Mouse (Mus musculus): ENCODE results near the gene Cfap100. TPM values are rescaled to one million over a fixed set of nuclear protein-coding genes. Genes with fewer than 3 reads are reported as not detected.
A peak's percentile ranks its signal among the peaks of the same experiment; 100 is the strongest.

Cfap100 gene
- total RNA-seq, 2 experiments from 2014 or later = 0.29 to 0.84 TPM

DNA sequence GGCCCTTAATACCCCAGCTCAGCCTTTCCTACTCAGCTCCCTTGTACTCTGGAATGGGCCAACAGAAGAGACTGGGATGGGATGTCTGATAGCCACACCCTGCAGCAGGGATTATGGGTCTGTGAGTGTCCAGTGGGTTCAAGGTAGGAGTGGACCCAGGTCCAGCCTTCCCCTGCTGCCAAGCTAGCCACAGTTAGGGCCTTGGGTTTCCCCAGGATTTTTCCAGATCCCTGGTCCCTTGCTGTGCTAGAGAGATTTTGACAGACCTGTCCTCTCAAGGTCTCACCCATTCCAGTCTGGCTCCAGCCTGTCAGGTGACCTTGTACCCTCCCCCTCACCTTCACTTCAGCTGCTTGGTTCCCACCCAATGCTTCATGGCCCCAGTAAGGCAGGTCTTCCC is 20.0 kb downstream of the Cfap100 start:
- intact Hi-C loops (cut with DNase I; ENCODE audit: low total_unique reads) = no loop called here
- no peak for DNase-seq

DNA sequence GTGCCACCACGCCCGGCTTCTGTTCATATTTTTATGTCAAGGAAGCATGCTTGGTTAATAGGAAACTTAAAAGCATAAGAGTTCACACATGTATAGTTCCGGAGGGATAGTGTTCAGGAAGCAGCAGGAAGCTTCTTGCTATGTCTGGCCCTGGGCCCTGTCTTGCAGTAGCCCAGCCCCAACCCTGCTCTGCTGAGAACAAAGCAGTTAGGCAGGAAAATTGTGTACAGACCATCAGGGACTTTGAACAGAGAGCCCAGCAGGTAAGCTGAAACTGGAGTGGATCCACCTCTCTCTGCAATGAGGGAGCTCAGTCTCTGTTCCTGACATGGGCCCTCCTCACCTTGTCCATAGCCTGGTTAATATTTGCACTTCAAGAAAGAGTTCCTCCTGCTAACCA is 31.3 kb downstream of the Cfap100 start:
- intact Hi-C loops (cut with DNase I; ENCODE audit: low total_unique reads) = no loop called here
- no peak for DNase-seq

DNA sequence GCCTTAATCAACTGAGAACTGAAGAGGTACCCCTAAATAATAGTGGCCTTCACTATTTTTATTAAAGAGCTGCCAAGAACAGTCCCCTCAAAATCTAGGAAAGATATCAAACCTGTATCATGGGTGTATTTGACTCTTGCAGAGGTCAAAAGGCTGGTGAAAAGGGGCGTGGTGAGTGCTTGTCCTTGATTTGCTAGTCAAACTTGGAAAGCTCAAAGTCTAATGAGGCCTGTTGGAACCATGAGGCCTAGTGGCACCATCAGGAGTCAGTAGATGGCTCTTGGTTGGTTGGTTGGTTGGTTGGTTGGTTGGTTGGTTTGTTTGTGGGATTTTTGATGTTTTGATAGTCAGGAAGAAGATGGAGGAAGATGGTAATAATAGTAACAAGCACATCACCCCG is 32.8 kb downstream of the Cfap100 start:
- intact Hi-C loops (cut with DNase I; ENCODE audit: low total_unique reads) = no loop called here
- DNase-seq = no peak

GRCm38 (mm10) chr6:90393948-90394347 is 34.6 kb downstream of the Cfap100 start:
- intact Hi-C loops (cut with DNase I; ENCODE audit: low total_unique reads) = no loop called here
- no peak for DNase-seq

GRCm38 (mm10) chr6:90390629-90391028 is 38.0 kb downstream of the Cfap100 start:
- intact Hi-C loops (cut with DNase I; ENCODE audit: low total_unique reads) = no loop called here
- no peak for DNase-seq

DNA sequence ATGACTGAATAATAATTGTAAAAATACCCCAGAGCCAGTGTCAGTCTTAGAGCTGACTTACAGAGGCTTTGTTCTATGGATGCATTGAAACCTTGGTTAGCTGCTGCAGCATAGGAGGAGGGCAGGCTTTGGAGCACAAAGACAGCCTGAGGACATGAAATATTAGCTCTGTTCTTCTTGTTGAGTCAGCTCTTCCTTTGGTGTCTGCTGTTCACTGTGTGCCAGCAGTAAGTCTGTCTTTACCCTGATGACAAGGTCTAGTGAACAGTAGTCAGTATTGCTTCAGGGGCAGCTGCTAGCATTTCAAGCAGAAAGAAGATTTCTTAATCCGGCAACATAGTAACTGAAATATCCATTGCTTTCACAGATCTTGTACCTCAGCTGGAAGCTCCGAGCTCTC is 47.1 kb downstream of the Cfap100 start:
- DNase-seq = no peak
- intact Hi-C loops (cut with DNase I; ENCODE audit: low total_unique reads) = no loop called here

GRCm38 (mm10) chr6:90377708-90378107 is 50.9 kb downstream of the Cfap100 start:
- intact Hi-C loops (cut with DNase I; ENCODE audit: low total_unique reads) = no loop called here
- no peak for DNase-seq

GRCm38 (mm10) chr6:90374647-90375046 is 54.0 kb downstream of the Cfap100 start:
- no peak for DNase-seq
- intact Hi-C loops (cut with DNase I; ENCODE audit: low total_unique reads) = no loop called here

- intact Hi-C loops (cut with DNase I; ENCODE audit: low total_unique reads) = loop anchor here (2.0 kb wide), 1 partner anchor 59 kb away; the partner anchor contains the start of gene Cfap100
- DNase-seq = peak; percentile 39
These were observed 58.7 kb downstream of the Cfap100 start for GRCm38 (mm10) chr6:90369725-90370553.

DNA sequence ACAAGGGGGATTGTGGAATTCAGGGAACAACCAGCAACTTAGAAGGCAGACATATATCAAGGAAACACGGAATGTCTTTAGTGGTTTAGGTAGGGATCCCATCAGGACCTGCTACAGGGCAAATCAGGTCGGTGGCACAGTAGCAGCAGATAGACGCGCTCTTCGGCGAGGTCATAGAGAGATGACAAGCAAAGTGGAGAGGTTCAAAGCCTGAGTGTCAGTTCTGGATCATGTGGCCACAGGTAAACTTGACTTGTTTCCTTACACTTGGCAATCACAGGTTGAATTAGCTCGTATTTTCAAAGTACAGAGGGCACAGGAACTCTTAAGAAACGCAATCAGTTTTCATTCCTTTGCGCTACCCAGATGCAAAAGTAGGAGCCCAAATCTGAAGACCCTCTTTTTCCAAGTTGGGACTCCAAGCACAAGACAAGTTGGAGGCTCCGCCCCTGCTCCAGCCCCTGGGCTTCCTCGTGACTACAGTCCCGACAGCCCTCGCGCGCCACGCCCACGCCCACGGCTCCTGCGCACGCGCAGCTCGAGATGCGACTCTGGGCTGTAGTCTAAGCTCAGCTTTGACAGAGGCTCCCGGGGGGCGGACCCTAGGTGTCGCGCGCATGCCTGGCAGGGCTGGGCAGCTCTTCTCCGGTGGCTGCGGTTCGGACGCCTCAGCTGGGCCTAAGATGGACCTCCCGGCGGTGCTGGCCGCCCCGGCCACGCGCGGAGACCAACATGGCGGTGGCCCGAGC is 59.4 kb downstream of the Cfap100 start, which contains the start of gene Zxdc:
TSS of gene Zxdc (plus strand) at position 517 of the 749 bp plus-strand sequence.
- intact Hi-C loops (cut with DNase I; ENCODE audit: low total_unique reads) = loop anchor here (2.0 kb wide), 1 partner anchor 60 kb away; the partner anchor contains the start of gene Cfap100
- peak; percentile 99 for DNase-seq

GRCm38 (mm10) chr6:90363301-90363700 is 65.3 kb downstream of the Cfap100 start:
- intact Hi-C loops (cut with DNase I; ENCODE audit: low total_unique reads) = no loop called here
- no peak for DNase-seq

GRCm38 (mm10) chr6:90360922-90361614 is 67.5 kb downstream of the Cfap100 start:
- no peak for DNase-seq
- intact Hi-C loops (cut with DNase I; ENCODE audit: low total_unique reads) = no loop called here

GRCm38 (mm10) chr6:90360024-90360781 is 68.4 kb downstream of the Cfap100 start:
- intact Hi-C loops (cut with DNase I; ENCODE audit: low total_unique reads) = no loop called here
- peak; percentile 62 for DNase-seq

- intact Hi-C loops (cut with DNase I; ENCODE audit: low total_unique reads) = no loop called here
These were observed 69.2 kb downstream of the Cfap100 start for GRCm38 (mm10) chr6:90359445-90359844.

GRCm38 (mm10) chr6:90358142-90358541 is 70.5 kb downstream of the Cfap100 start:
- DNase-seq = no peak
- intact Hi-C loops (cut with DNase I; ENCODE audit: low total_unique reads) = no loop called here

More at GRCm38 (mm10) chr6:90359445-90359844, 69.2 kb downstream of the Cfap100 start:
- DNase-seq = no peak
